Mouse (Mus musculus) large intestine, adult 2 months (tissue): ENCODE measurements at regions not wholly inside any gene's neighbourhood (a gene's known extent, or its start where the extent isn't known, plus 50 kb on each side); places are given as distances from the start of the nearest gene placed in this dataset.

Source experiments
- DNase-seq: peaks from one replicate; pipeline ENCODE4 v3.0.0-alpha.2; 2012; ENCODE audit warnings: low read depth, low spot score
- WGBS: fragments of 180-500 bp; shearing (Covaris S2); methylation state at CpG from one replicate; pipeline ENCODE4 v1.1.7; 2018; 5-methylcytosine and 5-hydroxymethylcytosine counted together

DNA sequence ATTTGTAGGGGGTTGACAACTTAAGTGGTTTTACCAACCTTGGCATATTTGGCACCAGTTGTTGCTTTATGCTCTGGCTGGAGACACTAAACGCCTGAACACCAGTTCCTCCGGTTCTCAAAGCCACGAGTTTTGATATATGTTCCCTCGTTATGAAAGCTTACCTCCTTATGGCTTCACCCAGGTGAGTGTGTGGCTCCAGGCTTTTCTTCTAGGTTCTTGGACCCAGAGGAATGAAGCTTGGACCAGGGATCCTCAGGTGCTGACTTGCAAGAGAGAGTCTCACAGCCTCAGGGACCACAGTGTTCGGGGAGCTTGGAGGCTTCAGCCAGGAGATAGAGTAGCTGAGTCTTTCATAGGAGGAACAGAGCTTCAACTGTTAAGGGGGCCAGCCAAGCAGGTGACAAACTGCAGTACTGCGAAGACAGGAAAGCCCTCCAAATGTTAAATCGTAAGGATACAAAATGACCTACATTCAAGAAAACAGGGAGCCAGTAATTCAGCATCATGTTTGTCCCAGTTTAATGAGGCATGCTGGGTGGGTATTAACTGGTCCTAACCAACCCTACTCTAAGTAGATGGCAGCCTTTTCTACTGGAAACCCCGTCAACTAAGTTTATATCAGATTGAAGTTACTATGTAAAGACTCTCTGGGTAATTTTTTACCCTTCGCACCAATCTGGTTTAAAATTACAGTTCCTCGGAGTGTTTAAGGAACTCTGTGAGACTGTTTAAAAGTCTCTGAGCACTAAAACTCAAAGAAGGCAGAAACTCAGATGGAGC, 307.9 kb downstream of the Mtx2 start:
- no peak for DNase-seq
- WGBS: 69% methylated on average over 10 of the region's 10 CpGs

DNA sequence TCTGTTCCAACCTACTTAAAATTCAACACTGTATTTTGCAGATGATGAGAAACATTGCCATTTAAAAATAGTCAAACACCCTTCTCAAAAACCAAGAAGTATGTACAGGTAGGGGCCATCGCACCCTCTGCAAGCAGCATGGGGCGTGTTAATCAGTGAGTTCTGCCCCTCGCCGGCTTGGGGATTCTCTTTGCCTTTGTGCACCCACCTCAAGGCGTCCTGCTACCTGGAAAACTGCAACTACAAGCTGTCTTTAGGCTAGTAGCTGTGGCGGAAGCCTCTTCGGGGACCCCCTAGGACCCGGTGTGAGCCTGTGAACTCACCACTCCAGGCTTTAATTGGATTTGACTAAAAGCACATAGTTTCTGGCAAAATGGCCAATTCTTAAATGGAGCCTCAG, 311.0 kb downstream of the Mtx2 start:
- no peak for DNase-seq
- WGBS: 26% methylated on average over 8 of the region's 8 CpGs

DNA sequence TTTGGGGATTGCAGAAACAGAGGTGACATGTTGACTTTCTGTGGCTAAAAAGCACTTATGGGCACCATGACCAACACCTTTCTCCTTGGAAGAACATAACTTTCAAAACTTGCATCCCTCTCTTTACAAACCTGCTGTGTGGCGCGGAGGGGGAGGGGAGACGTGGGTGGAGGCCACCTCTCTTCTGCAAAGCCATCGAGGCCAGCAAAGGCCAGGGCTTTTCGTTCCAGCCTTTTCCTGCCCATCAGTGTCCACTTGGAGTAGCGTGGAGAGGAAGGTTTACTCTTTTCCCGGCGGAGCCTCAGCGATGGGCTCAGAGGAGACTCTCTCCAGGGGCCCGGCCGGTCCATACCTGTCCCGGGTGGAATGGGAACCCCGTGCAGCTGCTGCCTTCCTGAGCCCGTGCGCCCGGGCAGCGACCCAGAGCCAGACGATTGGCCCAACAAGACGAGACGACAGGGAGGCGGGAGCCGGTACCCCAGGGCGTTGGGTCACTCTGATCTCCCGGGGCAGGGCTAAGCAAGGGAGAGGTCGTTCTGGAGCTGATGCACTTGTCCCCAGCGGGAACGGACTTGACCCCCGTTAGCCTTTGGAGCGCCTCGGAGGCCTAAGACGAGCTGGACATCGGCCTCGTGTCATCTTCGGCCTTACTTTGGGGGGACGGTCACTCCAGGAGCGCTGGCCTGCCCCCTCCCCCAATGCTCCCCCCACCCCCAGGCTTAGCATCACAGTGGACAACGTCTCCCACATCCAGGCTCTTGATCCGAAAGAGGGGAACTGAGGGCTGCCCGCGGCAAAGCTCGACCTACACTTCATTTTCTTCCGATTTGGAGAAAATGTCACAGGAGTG, 311.8 kb downstream of the Mtx2 start:
- 2% methylated on average over 42 of the region's 42 CpGs for WGBS
- DNase-seq: no peak

DNA sequence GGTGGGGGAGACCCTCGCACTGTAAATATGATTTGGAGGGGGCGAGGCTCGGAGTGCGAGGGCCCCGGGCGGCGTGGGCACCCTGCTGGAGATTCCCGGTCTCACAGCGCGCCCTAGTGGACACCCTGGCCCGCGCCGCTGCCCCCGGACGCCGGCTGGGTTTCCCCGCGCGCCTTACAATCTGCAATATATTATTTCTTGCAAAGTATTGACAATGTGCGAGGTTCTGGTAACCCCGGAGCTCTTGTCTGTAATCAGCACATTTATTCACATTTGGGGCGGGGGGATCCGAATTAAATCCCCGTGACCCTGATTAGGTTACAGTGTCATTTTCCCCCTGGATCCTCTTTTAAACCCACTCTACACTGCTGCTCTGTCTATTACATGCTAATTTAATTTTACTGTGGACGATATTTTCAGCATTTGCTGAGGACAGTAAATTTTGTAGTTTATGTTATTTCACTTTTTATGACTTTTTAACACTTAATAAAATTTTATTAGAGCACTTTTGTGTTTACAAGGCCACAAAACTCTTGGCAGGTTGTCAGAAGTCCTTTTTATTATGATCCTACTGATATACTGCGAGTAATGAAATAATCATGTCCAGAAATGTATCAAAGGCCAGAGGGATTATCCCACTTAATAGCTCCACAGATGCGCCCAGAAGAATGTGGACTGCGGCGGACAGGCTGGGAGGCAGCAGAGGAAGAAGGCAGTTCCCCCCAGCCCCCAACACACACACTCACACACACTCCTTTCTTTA, 312.6 kb downstream of the Mtx2 start:
- no peak for DNase-seq
- WGBS: 3% methylated on average over 29 of the region's 29 CpGs

DNA sequence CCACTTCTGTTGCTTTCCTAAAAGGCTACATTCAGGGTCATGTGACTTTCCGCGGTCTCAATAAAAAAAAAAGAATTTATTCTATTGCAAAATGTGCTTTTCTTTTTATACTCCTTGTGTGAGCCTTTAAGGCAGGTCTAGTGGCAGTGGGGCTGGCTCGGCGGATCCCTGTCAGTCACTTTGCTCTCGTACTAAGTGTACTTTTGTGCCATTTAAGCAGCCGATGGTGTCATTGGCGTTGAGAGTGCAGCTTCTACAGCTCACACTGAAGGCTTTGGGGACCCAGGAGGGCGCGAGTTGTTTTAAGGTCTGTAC, 313.1 kb downstream of the Mtx2 start:
- 29% methylated on average over 9 of the region's 9 CpGs for WGBS
- DNase-seq: no peak

DNA sequence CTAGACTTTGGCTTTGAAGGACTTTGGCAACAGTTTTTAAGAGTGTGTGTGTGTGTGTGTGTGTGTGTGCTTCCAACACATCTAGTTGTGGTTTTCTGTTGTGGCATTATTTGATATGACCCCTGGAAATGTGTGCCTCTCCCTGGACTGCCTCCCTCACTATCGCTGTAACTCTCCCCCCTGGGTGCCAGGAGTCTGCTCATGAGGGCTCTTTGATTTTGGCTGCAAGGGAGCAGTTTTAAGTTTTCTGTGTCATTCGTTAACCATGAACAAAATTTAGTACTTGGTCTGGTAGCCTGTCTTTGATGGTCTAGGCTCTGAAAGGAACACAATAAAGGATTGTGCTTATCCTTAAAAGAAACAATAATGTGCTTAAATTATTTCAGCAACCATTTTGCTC, 313.9 kb downstream of the Mtx2 start:
- no peak for DNase-seq
- 71% methylated on average over 2 of the region's 2 CpGs for WGBS

DNA sequence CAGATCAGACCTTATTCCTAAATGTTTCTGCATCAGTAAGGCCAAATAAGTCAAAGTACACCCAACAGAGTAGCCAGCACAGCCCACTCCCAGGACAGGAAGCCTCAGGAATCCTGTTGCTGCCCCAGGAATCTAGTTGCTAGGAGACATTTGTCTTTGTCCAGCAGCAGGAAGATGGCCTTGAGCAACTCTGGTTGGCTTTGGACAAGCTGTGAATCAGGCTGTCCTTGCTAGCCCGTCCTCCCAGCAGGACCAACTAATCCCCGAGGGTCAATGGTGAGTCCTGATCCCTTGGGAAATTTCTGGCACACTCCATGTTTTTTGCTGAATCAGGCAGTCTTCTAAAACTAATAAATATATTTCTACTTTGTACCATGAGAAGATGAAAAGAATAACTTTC, 317.1 kb downstream of the Mtx2 start:
- no peak for DNase-seq
- WGBS: 24% methylated on average over 2 of the region's 2 CpGs

DNA sequence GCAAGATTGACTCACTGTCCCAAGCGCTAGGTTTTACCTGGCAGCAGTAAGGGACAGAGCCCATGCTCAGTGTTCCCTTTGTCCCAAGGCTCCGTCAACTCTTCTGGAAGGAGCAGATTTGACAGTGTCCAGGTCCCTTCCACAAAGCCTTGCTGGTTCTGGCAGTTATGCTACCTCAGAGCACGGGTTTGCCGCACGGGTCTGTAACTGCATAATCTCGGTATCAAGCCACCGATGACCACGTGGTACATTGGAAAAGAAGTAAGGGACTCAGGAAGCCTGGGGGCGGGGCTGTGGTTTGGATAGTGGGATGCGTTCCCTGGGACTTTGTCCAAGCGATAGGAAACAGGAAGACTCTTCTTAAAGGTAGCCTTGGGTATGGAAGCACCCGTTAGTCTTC, 319.3 kb downstream of the Mtx2 start:
- DNase-seq: no peak
- WGBS: 75% methylated on average over 12 of the region's 12 CpGs

DNA sequence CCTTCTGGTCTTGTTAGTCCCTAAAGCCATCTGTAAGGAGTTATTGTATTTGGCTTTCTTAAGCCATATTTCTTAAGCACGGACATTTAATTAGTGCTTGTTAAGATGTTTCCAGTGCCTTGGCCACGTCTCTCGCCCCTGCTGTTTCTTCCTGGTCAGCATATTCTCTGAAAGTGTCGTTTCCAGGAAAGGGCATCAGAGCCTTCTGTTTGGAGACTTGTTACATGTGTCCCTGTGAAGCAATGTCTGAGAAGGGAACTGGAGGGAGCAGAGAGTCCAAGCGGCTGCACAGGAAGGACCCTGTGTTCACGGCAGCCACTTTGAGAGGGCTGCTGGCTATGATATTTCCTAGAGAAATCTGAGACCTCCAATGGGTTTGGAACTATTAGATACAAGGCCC, 320.7 kb downstream of the Mtx2 start:
- 54% methylated on average over 6 of the region's 6 CpGs for WGBS
- DNase-seq: no peak

DNA sequence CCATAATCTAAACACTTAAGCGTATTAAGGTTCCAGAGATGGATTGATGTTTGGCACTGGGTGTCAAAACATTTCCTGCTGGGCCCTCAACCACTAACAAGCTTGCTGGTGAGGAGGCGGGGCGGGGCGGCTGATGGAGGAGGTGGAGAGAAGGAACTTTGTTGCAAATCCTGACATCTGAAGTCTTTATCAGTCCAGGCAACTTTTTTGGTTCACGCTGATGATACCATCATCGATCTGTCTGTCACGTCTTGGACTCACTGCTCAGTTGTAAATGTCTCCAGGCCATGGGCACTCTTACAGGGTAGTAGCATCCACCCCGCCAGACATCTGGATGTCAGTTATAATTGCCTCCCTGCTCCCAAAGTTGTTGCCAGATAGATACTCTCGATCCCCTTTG, 321.8 kb downstream of the Mtx2 start:
- DNase-seq: no peak
- WGBS: 81% methylated on average over 9 of the region's 9 CpGs

DNA sequence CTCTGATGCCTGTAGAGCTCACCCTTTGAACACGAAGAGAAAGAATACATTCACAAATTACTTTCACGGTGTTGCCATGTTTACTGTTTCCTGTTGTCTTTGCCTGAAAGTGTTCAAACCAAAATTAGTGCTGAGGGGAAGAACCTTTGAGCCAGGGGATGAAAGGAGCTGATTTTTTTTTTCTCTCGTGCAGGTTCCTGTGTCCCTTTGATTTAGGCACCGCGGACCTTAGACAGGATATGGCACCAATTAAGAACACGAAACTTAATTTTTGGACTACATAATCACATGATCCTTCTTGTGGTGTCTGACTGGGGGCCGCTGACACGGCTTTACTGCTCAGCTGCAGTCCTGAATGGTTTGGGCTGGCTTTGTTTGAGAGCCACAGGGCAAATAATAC, 322.4 kb downstream of the Mtx2 start:
- WGBS: 63% methylated on average over 8 of the region's 8 CpGs
- no peak for DNase-seq

DNA sequence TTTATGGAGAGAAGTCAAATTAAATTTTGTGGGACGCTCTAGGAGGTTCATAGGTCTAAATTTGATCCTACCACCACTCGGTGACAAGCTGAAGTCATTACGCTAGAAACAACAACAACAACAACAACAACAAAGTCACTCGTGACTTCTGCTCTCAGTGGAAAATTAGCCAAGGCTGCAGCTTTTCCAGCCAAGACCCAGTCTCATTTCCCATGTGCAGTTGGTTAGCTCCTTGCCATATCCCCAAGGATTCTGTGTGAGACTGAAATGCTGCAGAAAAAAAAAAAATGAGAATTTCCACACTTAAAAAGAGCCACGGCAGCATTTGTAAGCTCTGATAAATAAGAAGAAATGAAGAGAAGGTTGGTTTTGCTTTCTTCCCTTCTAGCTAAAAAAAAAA, 323.4 kb downstream of the Mtx2 start:
- DNase-seq: no peak
- WGBS: 67% methylated on average over 5 of the region's 5 CpGs

DNA sequence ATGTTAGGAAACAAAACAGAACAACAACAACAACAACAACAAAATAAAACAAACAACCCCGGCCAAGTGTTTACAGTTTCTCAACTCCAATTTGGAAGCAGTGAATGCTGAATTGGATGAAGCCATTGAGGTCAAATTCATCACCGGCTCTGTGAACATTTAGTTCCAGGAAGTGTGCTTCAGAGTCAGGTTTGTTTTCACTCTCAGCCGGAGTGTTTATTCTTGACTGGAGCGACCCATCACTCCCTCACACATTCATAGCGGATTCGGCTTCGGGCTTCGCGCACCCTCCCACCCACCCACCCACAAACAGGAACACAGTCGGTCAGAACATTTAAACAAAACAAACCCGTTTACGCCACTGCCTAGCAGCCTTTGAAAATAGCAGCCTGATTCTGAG, 324.0 kb downstream of the Mtx2 start:
- 12% methylated on average over 12 of the region's 12 CpGs for WGBS
- DNase-seq: no peak

DNA sequence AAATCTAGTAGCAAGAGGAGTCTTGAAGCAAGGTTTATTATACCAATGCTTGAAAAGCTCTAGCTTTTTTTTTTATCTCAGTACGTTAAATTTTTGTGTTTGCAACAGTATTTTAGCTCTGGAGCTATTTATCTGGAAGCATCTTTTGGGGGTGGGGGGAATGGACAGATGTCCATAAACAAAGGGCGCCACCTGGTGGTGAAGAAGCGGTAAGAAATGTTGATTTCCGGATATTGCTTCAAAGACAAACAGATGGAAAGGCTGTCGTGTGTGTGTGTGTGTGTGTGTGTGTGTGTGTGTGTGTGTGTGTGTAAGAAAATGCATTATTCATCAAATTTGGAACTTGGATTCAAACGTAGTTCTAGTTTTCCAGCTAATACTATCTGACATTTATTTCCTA, 325.4 kb downstream of the Mtx2 start:
- WGBS: 11% methylated on average over 6 of the region's 6 CpGs
- no peak for DNase-seq

DNA sequence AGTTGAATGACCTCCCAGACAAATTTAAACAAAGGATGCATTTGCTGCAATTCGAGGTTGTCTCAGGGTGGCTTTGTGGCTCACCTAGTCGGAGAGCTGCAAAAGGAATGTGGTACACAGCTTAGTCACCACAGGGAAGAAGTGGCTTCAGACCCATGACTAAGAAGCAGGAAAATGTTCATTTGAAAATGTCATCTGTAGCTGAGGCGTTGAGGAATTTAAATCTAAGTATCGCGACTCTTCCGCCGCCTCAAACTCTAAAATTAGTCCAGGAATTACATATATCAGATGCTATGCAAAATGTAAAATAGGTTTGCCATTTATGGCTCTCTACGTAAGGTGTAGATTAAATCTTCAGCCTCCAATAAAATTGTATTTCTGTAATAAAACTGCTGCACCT, 325.9 kb downstream of the Mtx2 start:
- 74% methylated on average over 8 of the region's 8 CpGs for WGBS
- DNase-seq: no peak

DNA sequence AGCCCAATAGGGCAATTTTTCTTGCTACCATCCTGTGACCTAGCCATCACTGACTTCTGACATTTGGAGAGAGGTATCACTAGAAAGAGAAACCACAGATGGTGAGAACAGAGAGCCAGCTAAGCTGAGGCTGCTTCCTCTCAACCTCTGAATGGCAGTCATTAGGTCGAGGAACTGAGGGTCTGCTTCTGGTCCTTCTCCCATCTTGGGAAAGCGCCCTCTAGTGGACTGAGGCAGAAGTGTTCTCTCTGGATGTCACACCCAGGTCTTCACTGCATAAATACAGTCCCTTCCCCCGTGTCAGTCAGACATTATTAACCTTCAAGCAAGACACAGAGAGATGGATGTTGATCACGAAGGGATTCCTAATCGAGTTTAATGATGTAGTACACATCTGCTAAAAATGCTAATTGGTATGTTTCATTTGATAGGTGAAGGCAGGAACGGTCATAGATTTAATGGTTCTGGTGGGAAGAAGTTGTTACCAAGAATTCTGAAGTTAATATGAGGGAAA, 326.9 kb downstream of the Mtx2 start:
- WGBS: 43% methylated on average over 6 of the region's 6 CpGs
- no peak for DNase-seq

DNA sequence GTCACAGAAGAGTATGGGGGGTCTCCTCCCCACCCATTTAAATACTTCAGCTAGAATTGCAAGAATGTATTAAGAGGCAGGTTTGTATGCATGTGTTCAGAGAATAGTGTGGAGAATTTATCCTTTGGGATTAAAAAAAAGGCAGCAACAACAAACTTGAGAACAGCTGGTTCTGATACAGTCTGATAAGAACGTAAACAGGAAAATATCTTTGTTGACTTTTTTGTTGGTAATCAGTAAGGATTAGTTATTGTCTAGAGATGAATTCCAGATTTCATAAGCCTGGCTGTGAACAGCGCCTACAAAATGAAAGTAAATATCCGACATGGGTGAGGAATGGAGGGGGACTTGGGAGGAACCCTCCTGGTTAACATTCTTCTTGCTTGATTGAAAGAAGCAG, 328.8 kb downstream of the Mtx2 start:
- WGBS: 49% methylated on average over 3 of the region's 3 CpGs
- no peak for DNase-seq

DNA sequence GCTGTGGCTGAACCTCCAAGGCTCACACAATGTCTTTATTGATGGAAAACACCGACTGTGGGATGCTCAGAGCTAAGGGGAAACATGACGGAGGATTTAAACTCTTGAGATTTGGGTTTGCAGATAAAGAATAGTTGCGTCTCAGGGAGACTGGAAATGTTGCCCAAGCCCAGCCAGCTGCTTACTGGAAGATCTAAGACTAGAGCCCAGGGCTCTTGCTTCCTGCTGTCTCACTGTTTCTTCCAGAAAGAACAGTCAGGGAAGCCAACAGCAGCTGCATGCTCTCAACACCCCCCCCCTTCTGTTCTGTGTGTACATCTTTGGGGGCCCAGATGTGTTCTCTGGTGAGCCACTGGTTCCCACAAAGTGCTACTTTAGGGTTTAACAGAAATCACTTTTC, 333.0 kb downstream of the Mtx2 start:
- WGBS: 68% methylated on average over 3 of the region's 3 CpGs
- DNase-seq: no peak

DNA sequence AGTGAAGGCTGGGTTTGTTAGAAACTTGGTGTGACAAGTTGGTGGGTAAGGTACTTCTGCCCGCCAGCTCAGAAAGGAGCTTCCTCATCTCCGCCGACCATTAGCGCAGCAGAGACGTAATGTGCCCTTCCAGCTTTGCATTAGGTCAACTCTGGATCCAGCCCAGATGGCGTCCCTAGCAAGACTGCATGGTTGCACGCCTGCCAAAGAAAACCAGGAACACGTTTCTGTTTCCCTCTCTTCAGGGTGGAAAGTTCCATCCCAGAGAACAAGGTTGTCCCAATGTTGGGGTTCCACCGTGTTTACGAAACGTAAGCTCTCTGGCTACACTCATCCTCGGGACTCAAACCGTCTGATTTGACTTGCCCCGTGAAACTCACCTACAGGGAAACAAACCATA, 335.5 kb downstream of the Mtx2 start:
- 87% methylated on average over 14 of the region's 14 CpGs for WGBS
- DNase-seq: no peak

DNA sequence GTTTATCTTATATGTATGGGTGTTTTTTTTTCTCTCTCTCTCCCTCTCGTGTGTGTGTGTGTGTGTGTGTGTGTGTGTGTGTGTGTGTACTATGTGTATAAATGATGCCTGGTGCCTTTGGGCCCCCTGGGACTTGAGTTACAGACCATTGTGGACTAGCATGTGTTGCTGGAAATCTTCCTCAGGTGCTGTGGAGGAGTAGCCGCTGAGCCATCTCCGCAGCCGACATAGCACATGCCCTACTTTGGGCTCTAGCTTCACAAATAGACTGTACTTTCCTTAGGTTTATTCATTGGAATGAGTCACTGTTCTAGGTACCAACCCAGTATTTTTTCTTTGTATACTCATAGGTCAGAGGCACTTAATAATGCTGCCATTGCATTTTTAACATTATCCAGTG, 339.4 kb downstream of the Mtx2 start:
- no peak for DNase-seq
- 76% methylated on average over 4 of the region's 4 CpGs for WGBS

DNA sequence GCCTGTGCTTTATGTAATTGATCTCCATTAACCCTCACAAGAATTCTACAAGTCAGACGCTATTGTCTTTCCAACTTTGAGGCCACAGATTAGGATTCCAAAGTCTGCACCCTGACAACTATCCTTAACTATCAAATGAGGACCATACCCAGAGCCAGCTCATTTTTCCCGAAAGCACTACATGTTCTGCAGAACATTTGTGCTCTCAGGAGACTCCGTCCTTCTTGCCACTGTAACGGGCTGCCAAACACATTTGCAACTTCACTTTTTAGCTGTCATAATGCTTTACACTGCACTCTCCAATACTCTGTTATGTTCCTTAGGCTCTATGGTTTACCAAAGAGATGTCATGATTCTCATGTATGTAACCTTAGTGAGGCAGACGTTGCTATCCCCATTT, 350.7 kb downstream of the Mtx2 start:
- 88% methylated on average over 5 of the region's 5 CpGs for WGBS
- DNase-seq: no peak
